Mouse (Mus musculus) ES-E14 (cell line): ENCODE measurements around the gene Gm4881. TPM values are rescaled to one million over a fixed set of nuclear protein-coding genes. Genes with fewer than 3 reads are reported as not detected.

Source experiments
- DNase-seq: peaks from one replicate; pipeline ENCODE4 v3.0.0-alpha.2; 2013; ENCODE audit warnings: low read depth, low spot score
- H3K27ac ChIP-seq: 2 replicates; pipeline ENCODE4 v1.5.1; 2012; ENCODE audit warnings: low read depth, mild to moderate bottlenecking, low read length, moderate library complexity, mixed read lengths; ENCODE audit not compliant: poor library complexity, insufficient read depth, severe bottlenecking
- H3K36me3 ChIP-seq: 2 replicates; pipeline ENCODE4 v1.6.1; 2012; ENCODE audit warnings: mild to moderate bottlenecking, low read length, moderate library complexity, mixed read lengths; ENCODE audit not compliant: control insufficient read depth, poor library complexity, insufficient read depth, severe bottlenecking
- H3K4me1 ChIP-seq, 2 experiments: fragments of 150-350 bp in 1 of 2; sonication (generic) in 1 of 2; 2 replicates each; pipeline ENCODE4 v1.6.1; 2012; ENCODE audit warnings: low read length in 2 of 2, mild to moderate bottlenecking in 1 of 2, mixed read lengths in 1 of 2; ENCODE audit not compliant: control insufficient read depth in 2 of 2, insufficient read depth in 2 of 2, poor library complexity in 1 of 2
- H3K4me3 ChIP-seq, 2 experiments: fragments of 150-350 bp in 1 of 2; sonication (generic) in 1 of 2; 2 replicates each; pipeline ENCODE4 v1.5.1; 2012; ENCODE audit warnings: low read length in 2 of 2, low read depth in 1 of 2, mild to moderate bottlenecking in 1 of 2, mixed read lengths in 1 of 2; ENCODE audit not compliant: insufficient read depth in 1 of 2, poor library complexity in 1 of 2, severe bottlenecking in 1 of 2
- H3K9ac ChIP-seq: 2 replicates; pipeline ENCODE4 v1.6.1; 2012; ENCODE audit warnings: low read depth, mild to moderate bottlenecking, low read length, mixed read lengths; ENCODE audit not compliant: poor library complexity, insufficient read depth, severe bottlenecking
- H3K9me3 ChIP-seq: fragments of 150-350 bp; sonication (generic); 2 replicates; pipeline ENCODE4 v1.6.1; 2012; ENCODE audit warnings: low read depth, mild to moderate bottlenecking, low read length; ENCODE audit not compliant: control insufficient read depth, insufficient read depth
- CHD2 ChIP-seq: IDR thresholded peaks from 2 replicates; pipeline ENCODE4 v1.6.1; 2014; ENCODE audit warnings: mild to moderate bottlenecking, low read depth, low read length, inconsistent platforms
- HCFC1 ChIP-seq: IDR thresholded peaks from 2 replicates; pipeline ENCODE4 v1.6.1; 2012; ENCODE audit warnings: low read length, inconsistent platforms, borderline replicate concordance; ENCODE audit not compliant: insufficient read depth
- MAFK ChIP-seq: IDR thresholded peaks from 2 replicates; pipeline ENCODE4 v1.6.1; 2014; ENCODE audit warnings: mild to moderate bottlenecking, low read depth, low read length, inconsistent platforms; ENCODE audit not compliant: insufficient read depth
- ZC3H11A ChIP-seq: IDR thresholded peaks from 2 replicates; pipeline ENCODE4 v1.6.1; 2012; ENCODE audit warnings: low read depth, mild to moderate bottlenecking, inconsistent platforms, low read length, borderline replicate concordance
- ZNF384 ChIP-seq: IDR thresholded peaks from 2 replicates; pipeline ENCODE4 v1.6.1; 2012; ENCODE audit warnings: low read depth, low read length, inconsistent platforms
- in situ Hi-C, 2 experiments: fragments of 600-800 bp; cut with MboI; formaldehyde crosslinking; loops; one replicate each; pipeline ENCODE4 v1.15.1; 2025; ENCODE audit warnings: low sequenced_read_pairs in 2 of 2, inconsistent platforms in 1 of 2; ENCODE audit not compliant: unreplicated experiment in 2 of 2
- total RNA-seq: library from RNA; depleted of rRNA; stranded (reverse); fragments of 300-350 nt; gene quantifications from 2 replicates; pipeline ENCODE4 v1.2.3, GENCODE M21; 2012; rRNA removed

Gm4881 gene
- not detected in 2 replicates for total RNA-seq

- Histone ChIP-seq H3K9ac (no peak within 1 kb of the TSS), H3K9me3 (no peaks in the 10 kb centered on the region), H3K4me3 (peak within 1 kb of the TSS; percentile 27 to 60), H3K36me3 (no peaks in the 10 kb centered on the region), H3K4me1 (peaks cover 0 to 28% of the 10 kb centered on the region in 2 experiments; a peak in 1 of 4 replicates), H3K27ac (no peak within 1 kb of the TSS)
- DNase-seq: no peak
- no peak for TF ChIP-seq MAFK
- TF ChIP-seq ZNF384: no peak
- TF ChIP-seq ZC3H11A: no peak
- no peak for TF ChIP-seq CHD2
- TF ChIP-seq HCFC1: no peak
- in situ Hi-C loops: no loop called here
Measured at GRCm38 (mm10) chr7:24944257-24944950, at the start of gene Gm4881. Gm4881 (minus strand) TSS chr7:24944494.

GRCm38 (mm10) chr7:24993081-24993480 lies 48.8 kb upstream of the Gm4881 start:
- TF ChIP-seq MAFK (no peak), CHD2 (no peak), ZC3H11A (no peak), HCFC1 (no peak)
- Histone ChIP-seq H3K4me1 (peaks cover 0 to 7% of the 10 kb centered on the region in 2 experiments; a peak in 1 of 4 replicates), H3K36me3 (peaks cover 19% of the 10 kb centered on the region), H3K4me3 (no peak overlapping the region), H3K27ac (no peak overlapping the region), H3K9ac (no peak overlapping the region), H3K9me3 (no peaks in the 10 kb centered on the region)
- DNase-seq: no peak
- in situ Hi-C loops: no loop called here

- Histone ChIP-seq H3K4me3 (no peak overlapping the region), H3K36me3 (peaks cover 29% of the 10 kb centered on the region), H3K4me1 (peaks cover 0 to 7% of the 10 kb centered on the region in 2 experiments; a peak in 1 of 4 replicates), H3K9me3 (no peaks in the 10 kb centered on the region), H3K27ac (no peak overlapping the region), H3K9ac (no peak overlapping the region)
- no peak for TF ChIP-seq HCFC1
- no peak for TF ChIP-seq ZC3H11A
- TF ChIP-seq CHD2: no peak
- no peak for TF ChIP-seq ZNF384
- TF ChIP-seq MAFK: no peak
- in situ Hi-C loops: no loop called here
- DNase-seq: no peak
Measured at GRCm38 (mm10) chr7:24990478-24990877, 46.2 kb upstream of the Gm4881 start.

GRCm38 (mm10) chr7:24987941-24988340 lies 43.6 kb upstream of the Gm4881 start:
- in situ Hi-C loops: no loop called here

More at GRCm38 (mm10) chr7:24987941-24988340, 43.6 kb upstream of the Gm4881 start:
- Histone ChIP-seq H3K36me3 (peaks cover 27% of the 10 kb centered on the region), H3K9ac (no peak overlapping the region), H3K27ac (no peak overlapping the region), H3K9me3 (no peaks in the 10 kb centered on the region), H3K4me1 (peaks cover 0 to 4% of the 10 kb centered on the region in 2 experiments; a peak in 1 of 4 replicates), H3K4me3 (no peak overlapping the region)
- DNase-seq: no peak
- TF ChIP-seq CHD2 (no peak), HCFC1 (no peak), ZNF384 (no peak), MAFK (no peak), ZC3H11A (no peak)
